Mouse (Mus musculus) skeletal muscle tissue, adult 2 months (tissue): ENCODE measurements at regions not wholly inside any gene's neighbourhood (a gene's known extent, or its start where the extent isn't known, plus 50 kb on each side); places are given as distances from the start of the nearest gene placed in this dataset.

Experiments used
- DNase-seq: peaks from one replicate; pipeline ENCODE4 v3.0.0-alpha.2; 2012; ENCODE audit warnings: low read depth, low spot score

- no peak for DNase-seq
Measured at GRCm38 (mm10) chr3:58311104-58311685, 103.3 kb upstream of the Tsc22d2 start.

DNA sequence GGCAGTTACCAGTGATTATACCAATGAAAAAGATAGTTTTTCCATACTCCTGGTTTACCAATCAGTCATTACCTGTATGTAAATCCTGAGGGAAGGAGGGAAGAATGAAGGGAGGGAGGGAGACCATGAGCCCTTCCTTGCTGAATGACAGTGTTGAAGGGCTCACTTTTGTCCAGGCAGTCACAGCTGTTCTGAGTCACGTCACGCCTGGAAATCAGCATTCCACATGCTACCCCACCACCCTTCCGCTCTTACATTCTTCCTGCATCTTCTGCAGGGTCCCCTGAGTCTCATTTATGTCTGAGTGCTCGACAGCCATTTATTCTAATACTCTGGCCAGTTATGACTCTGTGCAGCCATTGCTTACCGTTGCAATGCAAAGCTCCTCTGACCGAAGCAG, 101.9 kb upstream of the Tsc22d2 start:
- DNase-seq: no peak

- no peak for DNase-seq
Measured at GRCm38 (mm10) chr3:58315236-58315635, 99.3 kb upstream of the Tsc22d2 start.

- no peak for DNase-seq
Measured at GRCm38 (mm10) chr3:58317240-58317639, 97.3 kb upstream of the Tsc22d2 start.

DNA sequence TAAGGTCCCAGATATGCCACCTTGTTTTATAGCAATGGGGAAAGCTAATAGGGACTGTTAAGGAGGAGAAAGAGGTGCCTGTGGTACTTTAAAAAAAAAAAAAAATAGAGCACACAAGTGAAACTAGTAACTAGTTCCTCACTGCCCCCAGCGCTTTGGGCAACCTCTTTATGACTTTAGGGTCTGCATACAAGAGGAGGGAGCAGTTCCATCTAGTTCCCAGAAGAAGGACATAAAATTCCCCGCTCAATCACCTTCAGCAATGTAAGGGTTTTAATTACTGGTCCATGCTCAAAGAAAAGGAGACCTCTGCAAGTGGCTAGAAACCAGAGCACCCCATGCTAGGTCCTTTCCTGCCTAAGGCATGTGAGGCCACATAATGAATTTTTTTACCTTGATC, 95.8 kb upstream of the Tsc22d2 start:
- no peak for DNase-seq

DNA sequence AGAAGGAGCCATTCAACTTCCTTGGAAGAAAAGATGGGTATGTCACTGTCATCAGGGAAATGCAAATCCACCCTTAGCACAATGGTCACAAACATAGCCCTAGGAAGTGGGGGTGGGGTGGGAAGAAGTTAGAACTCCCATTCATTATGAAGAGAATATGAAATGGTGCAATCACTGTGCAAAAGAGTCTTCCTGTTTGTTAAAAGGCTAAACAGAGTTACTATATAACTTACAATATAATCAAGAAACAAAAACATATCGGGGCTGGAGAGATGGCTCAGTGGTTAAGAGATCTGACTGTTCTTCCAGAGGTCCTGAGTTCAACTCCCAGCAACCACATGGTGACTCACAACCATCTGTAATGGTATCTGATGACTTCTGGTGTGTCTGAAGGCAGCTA, 95.1 kb upstream of the Tsc22d2 start:
- no peak for DNase-seq

- DNase-seq: no peak
Measured at GRCm38 (mm10) chr3:58320812-58321211, 93.7 kb upstream of the Tsc22d2 start.

- DNase-seq: no peak
Measured at GRCm38 (mm10) chr3:58322322-58322721, 92.2 kb upstream of the Tsc22d2 start.

- DNase-seq: peak; percentile 4
Measured at GRCm38 (mm10) chr3:58327721-58328120, 86.8 kb upstream of the Tsc22d2 start.

DNA sequence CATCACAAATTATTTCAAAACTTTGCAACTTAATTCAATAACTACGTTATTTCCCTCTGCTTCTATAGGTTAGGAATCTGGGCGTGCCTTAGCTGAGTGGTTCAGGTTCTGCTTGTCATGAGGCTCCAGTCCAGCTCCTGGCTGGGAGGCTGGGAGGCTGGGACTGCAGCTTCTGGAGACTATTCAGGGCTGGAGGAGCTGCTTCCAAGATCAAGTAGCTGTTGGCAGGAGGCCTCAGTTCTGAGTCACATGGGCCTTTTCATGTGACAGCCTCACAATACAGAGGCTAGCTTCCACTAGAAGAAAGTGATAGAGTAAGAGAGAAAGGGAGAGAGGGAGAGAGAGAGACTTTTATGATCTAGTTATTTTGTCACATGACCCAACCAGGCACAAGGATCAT, 84.3 kb upstream of the Tsc22d2 start:
- peak; percentile 76 for DNase-seq

GRCm38 (mm10) chr3:58333997-58334396, 80.5 kb upstream of the Tsc22d2 start:
- DNase-seq: no peak

- DNase-seq: no peak
Measured at GRCm38 (mm10) chr3:58335277-58335676, 79.2 kb upstream of the Tsc22d2 start.

GRCm38 (mm10) chr3:58336135-58336534, 78.4 kb upstream of the Tsc22d2 start:
- DNase-seq: no peak

DNA sequence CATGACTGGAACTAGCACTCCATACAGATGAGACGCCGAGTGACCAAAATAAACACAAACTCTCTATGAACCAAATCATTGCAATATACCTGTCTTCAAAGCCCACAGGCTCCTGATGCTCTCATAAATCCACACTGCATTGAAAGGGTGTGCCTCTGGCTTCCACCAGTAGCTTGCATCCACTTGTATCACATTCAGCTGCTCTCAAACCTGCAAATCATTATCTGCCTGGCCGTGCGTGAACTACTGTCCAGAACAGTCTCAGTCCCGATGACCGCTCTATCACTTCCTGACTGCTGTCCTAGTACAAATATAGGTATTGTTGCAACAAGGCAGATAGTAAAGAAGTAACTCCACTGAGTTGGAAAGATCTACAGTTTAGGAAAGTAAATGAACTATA, 77.9 kb upstream of the Tsc22d2 start:
- no peak for DNase-seq

DNA sequence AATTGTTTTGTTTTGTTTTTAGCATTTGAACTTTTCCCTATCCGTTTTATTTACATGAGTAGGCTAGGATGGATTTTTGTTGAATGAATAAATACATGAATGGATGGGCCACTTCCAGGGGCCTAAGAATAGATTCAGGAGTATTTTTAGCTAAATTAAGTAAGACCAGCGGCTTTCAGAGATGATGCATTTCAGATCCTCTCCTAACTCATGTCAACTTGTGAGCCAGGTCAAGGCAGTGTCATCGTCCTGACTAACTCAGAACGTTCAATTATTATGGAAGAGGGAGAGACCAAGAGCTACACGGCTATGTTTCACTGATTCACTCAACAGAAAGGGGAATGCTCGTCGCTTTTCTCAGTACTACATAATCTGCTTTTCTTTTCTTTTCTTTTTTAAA, 75.5 kb upstream of the Tsc22d2 start:
- DNase-seq: no peak

GRCm38 (mm10) chr3:58342096-58342495, 72.4 kb upstream of the Tsc22d2 start:
- DNase-seq: no peak

DNA sequence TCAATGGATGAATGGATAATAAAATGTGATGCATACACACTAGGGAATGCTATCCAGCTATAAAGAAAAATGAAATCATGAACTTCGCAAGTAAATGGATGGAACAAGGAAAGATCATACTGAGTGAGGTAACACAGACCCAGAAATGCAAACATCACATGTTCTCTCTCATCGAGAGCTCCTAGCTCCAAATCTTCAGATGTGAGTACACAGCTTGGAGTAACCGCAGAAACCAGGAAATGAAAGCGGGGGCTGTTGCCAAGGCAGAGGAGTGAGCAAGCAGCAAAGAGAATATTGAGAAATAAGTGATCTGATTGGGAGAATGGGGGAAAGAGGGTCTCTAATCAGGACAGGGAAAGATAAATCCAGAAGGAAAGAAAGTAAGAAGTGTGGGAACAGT, 52.0 kb upstream of the Tsc22d2 start:
- no peak for DNase-seq

- DNase-seq: no peak
Measured at GRCm38 (mm10) chr3:58364526-58364925, 50.0 kb upstream of the Tsc22d2 start.
